Mouse (Mus musculus) B cell, adult 2 months (primary cell): ENCODE data around the gene Aanat.
A peak's percentile ranks its signal among the peaks of the same experiment; 100 is the strongest.

ENCODE experiments used
- DNase-seq, 2 experiments: peaks; one replicate each; pipeline ENCODE4 v3.0.0; 2022

The Aanat gene

DNA sequence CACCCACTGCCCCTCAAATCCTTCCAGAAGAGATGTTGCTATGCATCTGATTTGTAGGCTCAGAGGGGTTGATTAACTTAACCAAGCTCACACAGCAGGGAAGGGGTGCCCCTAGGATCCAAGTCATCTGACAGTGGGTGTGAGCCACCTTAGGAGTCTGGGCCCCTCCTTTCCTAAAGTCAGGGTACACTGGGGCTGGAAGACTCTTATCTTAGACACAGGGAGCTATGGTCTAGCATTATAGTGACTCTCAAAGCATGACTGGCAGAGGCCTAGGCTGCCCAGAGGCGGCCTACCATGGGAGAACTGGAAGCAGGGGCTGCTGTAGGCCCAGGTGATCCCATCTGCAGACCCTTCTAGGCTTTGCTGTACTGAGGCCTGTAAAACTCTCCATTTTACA, 26.3 kb downstream of the Aanat start:
- DNase-seq, result no peak

DNA sequence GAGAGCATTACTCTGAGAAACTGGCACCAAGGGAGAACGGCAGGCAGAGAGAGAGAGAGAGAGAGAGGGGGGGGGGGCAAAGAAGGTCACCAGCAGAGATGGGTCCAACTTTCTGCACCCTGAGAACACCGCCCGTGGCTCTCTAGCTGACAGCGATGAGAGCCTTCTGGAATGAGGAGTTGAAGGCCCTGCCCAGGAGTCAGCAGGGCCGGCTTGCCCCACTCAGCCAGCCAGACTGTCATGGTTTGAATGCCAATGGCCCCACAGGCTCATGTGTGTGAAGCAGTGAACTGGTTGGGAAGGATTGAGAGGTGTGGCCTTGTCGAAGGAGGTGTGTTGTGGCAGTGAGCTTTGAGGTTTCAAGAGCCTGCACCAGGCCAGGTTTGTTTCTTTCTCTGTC, 27.0 kb downstream of the Aanat start:
- DNase-seq, result no peak

GRCm38 (mm10) chr11:116615735-116616437, 29.7 kb downstream of the Aanat start:
- peak; percentile 55 to 58 for DNase-seq

- DNase-seq, result peak; percentile 55 to 58
Measured at GRCm38 (mm10) chr11:116616438-116617118, 30.3 kb downstream of the Aanat start.

- DNase-seq, result no peak
Measured at GRCm38 (mm10) chr11:116617641-116618040, 31.4 kb downstream of the Aanat start.

DNA sequence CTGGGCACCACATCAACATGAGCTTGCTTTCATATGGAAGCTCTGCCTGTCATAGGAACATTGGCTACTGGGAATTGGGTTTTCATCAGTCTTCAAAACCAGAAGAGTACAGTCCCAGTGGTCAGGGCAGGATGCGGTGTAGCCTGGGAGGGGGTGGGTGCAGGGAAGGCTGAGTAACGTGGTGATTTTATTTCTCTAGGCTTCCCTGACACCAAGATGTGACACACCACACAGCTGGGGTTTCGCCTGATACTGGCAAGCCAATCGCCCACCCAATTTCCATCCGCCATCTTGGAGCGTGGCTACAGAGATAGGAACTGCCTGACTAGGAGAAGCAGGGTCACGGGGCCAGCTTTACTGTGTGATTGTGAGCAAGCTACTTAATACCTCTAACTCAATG, 32.4 kb downstream of the Aanat start:
- no peak for DNase-seq

DNA sequence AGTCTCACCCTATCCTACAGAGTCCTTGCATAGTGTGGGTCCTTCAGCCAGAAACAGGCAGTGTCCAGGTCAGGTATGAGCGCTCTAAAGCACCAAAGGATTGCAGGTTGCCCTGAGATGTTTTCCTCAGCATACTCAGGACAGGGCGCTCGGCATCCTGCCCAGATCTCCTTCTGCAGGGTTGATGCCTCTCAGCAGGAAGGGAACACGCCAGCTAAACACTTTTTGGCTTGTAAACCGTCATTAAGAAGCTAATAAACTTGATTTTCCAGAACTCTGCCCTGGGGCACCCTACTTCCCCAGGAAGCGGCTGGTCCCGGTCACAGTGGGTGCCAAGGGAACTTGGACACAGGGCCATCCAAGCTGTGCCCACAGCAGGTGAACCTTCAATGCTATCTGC, 32.9 kb downstream of the Aanat start:
- no peak for DNase-seq

DNA sequence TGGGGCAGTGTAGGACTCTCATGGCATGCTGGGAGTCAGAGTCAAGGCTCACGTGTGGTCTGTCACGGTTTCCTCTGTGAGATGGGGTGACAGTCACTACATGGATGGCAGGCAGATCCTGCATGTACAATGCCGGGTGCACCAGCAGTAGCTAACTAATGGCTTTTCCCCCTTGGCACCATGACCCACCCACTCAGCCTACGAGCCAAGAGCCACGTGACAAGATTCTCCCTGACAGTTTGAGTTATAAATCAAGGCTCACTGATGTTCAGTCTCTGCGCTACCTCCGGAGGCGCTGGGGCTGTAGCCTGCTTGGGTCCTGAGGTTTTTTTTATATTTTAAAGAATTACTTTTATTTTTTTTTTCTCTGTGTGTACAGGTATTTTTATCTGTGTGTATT, 33.3 kb downstream of the Aanat start:
- DNase-seq, result no peak

GRCm38 (mm10) chr11:116620073-116620472, 33.8 kb downstream of the Aanat start:
- DNase-seq, result no peak

GRCm38 (mm10) chr11:116620559-116621253, 34.5 kb downstream of the Aanat start:
- DNase-seq, result no peak

GRCm38 (mm10) chr11:116621258-116621704, 35.0 kb downstream of the Aanat start:
- no peak for DNase-seq

- peak; percentile 32 to 33 for DNase-seq
Measured at GRCm38 (mm10) chr11:116623281-116624124, 37.3 kb downstream of the Aanat start.

- DNase-seq, result peak; percentile 95 to 96
Measured at GRCm38 (mm10) chr11:116624131-116624832, 38.0 kb downstream of the Aanat start.

DNA sequence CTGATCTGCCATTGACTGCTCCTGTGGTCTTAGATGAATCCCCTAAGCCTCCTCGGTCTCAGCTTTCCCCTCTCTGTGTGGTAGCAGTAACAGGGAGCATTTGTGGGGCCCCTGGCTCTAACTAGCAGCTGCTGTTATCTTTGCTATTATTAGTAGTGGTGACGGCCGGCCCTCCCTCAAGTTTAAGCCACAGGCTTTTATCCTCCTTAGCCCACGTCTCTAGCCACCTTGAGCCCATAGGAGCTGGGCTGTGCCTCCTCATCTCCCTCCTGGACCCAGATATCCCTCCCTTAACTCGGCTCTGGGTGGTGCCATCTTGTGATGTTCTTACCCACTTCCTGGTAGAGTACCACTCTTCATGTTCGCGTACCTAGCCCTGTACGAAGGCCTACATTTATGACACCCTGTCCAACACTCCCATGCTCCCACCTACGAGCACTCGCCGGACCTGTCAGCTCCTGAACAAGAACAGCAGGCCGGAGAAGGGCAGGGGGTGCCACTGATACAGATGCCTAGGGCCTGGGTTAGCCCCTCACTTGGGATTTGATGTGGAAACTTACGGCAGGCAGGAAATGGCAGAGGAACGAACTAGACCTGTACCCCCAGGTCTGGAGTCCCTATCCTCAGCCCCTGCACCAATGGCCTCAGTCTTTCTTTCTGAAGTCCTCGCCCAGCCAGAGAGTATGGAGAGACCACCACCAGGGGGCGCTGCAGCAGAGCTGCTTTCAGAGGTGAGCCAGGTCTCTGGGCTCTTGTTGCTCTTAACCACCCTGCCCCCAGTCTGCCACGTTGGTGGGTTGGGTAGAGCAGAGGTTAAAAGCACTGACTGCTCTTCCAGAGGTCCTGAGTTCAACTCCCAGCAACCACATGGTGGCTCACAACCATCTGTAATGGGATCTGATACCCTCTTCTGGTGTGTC, 39.1 kb downstream of the Aanat start:
- DNase-seq, result peak; percentile 89 to 90

DNA sequence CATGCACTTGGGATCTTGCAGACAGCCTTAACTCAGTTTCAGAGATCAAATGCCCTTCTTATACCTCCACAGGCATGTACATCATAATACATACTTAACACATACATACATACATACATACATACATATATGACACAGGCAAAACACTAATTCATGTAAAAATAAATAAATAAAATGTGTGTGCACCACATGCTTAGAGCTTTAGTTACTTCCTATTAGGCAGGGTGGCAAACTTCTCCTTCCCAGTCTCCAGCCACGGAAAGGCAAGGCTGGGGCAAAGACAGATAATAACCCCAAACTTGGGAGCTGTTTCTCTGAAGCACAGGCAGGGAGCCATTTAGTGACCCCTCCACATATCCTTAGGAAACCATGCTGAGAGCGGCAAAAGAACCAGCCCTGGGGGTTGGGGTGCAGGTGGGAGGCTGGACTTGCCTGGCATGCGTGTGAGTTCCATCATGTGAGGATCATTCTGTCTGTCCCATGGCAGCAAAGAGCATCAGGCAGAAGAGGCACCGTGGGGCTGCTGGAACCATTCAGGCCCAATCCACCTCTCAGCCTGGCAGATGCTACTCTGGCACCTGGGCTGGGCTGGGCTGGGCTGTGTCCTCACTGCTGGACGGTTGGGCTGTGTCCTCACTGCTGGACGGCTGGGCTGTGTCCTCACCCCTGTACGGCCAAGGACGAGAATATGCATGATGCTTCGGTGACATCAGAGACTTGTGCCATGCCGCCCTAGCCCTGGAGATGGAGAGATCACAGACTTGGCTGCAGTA, 40.3 kb downstream of the Aanat start, which contains the start of gene Rhbdf2:
Rhbdf2 (minus strand) TSS at position 721 of the 773 bp plus-strand sequence.
- DNase-seq, result no peak

DNA sequence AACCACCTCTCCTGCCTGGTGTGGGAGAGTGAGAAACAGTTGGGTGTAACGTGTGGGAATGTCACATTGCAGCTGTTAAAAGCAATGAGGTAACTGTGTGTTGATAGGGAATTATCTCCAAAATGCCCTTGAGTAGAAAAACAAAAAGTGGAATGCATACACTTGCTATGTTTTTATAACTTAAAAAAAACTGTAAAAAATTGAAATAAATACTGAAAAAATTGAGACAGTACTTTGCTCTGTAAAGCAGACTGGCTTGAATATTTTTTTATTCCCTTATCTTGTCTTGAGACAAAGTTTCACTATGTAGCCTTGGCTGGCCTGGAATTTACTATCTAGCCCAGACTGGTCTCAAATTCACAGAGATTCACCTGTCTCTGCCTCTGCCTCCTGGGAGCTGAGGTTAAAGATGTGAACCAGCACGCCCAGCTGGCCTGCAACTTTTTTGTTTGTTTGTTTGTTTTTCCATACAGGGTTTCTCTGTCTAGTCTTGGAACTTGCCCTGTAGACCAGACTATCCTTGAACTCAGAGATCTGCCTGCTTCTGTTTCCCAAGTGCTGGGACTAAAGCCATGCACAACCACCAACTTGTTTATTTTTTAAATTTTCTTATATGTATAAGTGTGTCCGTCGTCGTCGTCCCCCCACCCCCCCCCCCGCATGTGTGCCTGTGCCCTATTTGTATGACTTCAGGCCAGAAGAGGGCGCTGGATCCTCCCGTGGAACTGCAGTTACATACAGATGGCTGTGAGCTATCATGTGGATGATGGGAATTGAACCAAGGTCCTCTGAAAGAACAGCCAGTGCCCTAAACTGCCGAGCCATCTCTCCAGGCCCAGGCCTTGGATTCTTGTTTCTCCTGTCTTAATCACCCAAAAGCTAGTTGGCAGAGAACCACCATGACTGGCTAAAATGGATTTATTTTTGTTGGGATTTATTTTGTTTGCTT, 41.1 kb downstream of the Aanat start:
- peak; percentile 75 to 77 for DNase-seq

DNA sequence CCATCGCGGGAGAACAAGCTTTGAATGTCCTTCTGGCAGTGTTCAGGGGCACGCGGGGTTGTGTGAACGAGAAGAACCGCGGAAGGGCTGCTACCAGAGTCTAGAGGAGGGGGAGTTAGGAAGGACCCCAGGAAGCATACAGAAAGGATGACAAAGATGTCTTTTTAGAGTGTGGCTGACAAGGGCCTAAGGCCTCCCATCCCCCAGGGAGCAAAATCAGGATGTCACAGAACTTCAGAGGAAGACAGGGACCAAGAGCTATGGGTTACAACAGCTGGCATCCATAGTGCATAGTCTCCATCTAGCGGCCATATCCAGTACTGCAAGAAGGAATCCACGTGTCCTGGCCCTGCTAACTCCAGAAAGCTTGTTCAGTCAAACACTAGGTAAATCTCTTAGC, 42.5 kb downstream of the Aanat start:
- peak; percentile 92 to 93 for DNase-seq

DNA sequence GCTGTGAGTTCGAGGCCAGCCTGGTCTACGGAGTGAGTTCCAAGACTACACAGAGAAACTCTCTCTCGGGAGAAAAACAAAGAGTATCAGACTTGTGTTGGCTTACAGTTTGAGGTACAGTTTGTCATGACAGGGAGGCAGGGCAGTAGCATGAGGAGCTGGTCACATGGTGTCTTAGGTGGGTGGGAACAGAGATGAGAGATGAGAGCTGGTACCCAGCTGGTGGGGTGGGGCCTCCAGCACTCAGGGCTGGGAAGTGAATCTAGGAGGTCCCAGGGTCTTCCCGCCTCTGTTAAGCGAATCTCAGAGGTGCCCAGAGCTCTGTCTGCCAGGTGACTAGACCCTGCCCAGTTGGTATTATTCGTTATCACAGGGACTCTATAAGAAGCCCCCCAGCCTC, 43.2 kb downstream of the Aanat start:
- no peak for DNase-seq
